Mouse (Mus musculus) right cerebral cortex, adult 2 months (tissue): ENCODE data around the gene Cdh24.
A peak's percentile ranks its signal among the peaks of the same experiment; 100 is the strongest.

Source experiments
- DNase-seq, 2 experiments: peaks; one replicate each; pipeline ENCODE4 v3.0.0; 2021 to 2022; ENCODE audit warnings: low spot score in 2 of 2

Gene Cdh24

DNA sequence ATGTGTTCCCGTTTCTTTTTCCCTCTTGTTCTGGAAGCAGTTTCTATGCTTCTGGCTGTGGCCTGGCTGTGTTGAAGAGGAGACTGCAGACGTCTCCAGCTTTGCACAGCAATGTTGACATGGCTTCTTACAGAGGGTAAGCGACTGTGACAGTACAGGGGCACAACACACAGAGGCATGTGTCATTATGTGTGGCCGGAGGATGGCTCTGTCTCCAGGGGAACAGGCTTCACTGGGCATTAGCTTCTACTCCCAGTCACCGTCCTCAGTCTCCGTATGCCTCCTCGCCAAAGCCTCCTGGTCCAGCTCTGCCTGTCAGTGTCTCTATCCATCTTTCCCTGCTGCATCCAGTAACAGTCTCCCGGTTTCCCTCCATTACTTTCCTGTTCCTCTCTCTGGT is 33.9 kb downstream of the Cdh24 start:
- DNase-seq: no peak

DNA sequence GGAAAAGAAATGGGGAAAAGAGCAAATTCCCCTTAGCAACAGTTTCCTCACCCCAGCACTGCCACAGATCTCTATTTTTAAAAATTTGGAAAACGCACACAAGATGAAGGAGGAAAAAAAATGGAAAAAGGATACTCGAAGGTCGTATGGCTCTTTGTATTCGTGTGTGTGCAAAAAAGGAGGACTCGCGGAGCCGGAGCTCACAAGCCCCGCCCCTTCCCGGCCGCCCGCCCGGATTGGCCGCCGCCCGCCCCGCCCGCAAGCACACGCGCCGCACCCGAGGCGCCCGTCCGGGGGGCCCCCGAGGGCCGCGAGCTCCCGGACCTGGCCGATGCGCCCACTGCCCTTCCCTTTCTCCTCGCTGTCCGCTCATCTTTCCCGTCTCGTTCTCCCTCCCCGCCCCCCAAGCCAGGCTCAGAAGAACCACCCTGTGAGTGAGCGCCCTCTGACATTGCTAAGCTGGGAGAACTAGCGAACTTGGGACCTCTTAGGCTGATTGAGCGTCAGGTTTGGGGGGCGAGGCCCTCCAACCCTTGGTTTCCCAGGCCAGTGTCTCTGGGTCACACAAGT is 35.3 kb downstream of the Cdh24 start, which contains the start of gene 4931414P19Rik:
4931414P19Rik (minus strand) TSS at position 242 of the 570 bp plus-strand sequence.
- DNase-seq: peak; percentile 56 to 72

GRCm38 (mm10) chr14:54603686-54604085 is 37.5 kb downstream of the Cdh24 start:
- no peak for DNase-seq

GRCm38 (mm10) chr14:54603038-54603654 is 38.0 kb downstream of the Cdh24 start:
- peak; percentile 95 to 96 for DNase-seq

DNA sequence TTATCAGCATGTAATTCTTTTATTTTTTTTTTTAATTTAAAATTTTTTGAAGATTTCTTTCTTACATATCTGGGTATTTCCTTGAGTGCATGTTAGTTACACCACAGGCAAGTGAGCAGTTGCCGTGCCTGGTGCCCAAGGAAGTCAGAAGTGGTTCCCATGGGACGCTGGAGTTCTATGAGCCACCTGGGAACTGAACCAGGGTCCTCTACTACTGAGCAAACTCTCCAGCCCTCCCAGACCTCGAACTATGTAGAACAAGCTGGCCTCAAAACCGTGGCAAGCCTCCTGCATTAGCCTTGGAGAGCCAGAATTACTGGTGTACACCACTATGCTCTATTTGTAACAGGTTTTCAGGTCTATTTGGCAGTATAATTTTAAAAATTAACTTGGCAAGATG is 38.6 kb downstream of the Cdh24 start:
- DNase-seq: no peak

DNA sequence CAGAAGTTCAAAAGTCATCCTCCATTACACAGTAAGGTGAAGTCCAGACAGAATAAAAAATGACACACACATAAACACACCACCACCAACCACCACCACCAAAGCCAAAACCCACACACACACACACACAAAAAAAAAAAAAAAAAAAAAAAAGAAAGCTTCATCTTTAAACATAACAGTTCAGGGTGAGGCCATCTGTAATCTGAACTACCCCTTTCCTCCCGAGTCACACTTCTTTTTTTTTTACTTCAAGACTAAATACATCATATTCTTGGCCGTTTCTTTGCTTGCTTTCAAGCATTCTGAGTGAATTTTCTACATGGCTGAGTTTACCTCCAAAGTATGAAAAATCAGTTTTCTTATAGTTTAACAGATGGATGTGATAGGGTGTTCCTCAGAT is 39.6 kb downstream of the Cdh24 start:
- DNase-seq: no peak

DNA sequence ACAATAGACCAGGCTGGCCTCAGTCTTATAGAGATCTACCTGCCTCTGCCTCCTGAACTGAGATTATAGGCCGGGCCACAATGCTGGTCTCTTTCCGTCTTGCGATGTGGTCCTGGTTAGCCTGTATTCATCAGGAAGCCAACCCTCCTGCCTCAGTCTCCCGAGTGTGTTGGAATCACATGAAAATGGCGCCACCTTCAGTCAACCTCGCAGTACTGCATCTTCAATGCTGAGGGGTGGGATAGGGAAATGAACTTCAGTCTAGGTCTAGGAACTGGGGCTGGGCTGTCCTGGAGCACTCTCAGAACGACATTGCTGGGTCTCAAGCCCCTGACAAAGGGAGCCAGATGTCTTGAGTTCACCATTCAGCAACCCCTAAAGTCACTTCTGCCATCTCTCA is 44.1 kb downstream of the Cdh24 start:
- DNase-seq: no peak

GRCm38 (mm10) chr14:54594631-54595414 is 46.3 kb downstream of the Cdh24 start:
- DNase-seq: peak; percentile 52 to 55

DNA sequence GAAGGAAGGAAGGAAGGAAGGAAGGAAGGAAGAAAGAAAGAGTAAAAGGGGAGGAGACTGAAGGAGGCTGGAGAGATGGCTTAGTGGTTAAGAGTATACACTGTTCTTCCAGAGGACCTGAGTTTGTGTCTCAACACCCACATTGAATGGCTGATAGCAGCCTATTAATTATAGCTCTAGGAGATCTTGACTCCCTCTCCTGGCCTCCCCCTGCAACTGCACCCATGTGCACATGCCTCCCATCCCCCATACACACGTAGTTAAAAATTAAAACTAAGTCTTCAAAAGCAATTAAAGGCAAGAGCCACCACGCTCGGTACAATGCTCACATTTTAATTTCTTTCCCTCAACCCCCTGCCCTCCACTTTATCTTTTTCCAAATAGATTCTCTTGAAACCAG is 47.1 kb downstream of the Cdh24 start:
- DNase-seq: no peak

GRCm38 (mm10) chr14:54592319-54592934 is 48.7 kb downstream of the Cdh24 start:
- peak; percentile 59 to 65 for DNase-seq

DNA sequence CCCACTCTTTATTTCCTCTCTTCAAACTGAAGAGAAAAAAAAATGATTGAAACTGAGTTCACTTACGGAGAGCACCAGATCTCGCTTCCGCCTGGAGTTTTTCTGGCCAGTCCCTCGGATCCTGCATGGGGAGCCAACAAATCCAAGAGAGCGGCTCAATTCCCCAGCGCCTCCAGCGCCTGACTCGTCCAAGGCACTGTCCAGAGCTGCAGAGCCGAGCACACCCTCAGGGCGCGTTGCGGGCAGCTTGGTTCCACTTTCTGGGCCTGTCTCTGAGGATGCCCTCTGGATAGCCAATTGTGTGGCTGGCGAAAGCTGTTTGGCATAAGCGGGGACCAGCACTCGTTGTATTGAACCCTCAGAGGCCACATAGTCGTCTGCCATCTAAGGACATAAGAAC is 50.1 kb downstream of the Cdh24 start:
- no peak for DNase-seq

- peak; percentile 48 to 52 for DNase-seq
Measured at GRCm38 (mm10) chr14:54583681-54584338, 57.4 kb downstream of the Cdh24 start.

DNA sequence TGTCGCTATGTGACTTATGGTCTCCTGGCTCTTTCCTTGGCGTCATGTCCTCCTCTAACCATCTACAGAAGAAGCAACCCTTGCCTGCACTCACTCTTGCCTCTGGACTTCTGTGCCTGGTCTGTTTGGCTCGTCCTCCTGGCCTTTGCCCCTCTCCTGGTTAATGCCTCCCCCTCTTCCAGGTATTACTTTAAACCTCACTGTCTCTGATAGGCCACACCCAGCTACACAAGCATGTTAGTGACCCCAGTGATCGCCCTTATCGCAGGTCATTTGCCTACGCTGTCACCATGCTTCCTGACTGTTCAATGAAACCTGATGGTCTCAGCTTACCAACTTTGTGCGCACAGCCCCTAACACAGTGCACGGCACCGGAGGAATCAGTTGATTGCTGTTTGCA is 58.6 kb downstream of the Cdh24 start:
- DNase-seq: no peak
